Mouse (Mus musculus) forebrain, embryonic 16.5 days (tissue): Measurements from ENCODE around the gene Tmem221. TPM values are rescaled to one million over a fixed set of nuclear protein-coding genes. Genes with fewer than 3 reads are reported as not detected.

ENCODE experiments used
- ATAC-seq: fragments of 200-750 bp; cut with Nextera tagmentation; 2 replicates; pipeline ENCODE4 v1.8.0; 2017; ENCODE audit warnings: mild to moderate bottlenecking, moderate library complexity
- H3K27ac ChIP-seq: fragments of 300-500 bp; sonication (generic); 2 replicates; pipeline ENCODE4 v1.5.1; 2014; ENCODE audit warnings: low read length, control low read depth
- H3K27me3 ChIP-seq: fragments of 300-500 bp; sonication (generic); replicated peaks from 2 replicates; pipeline ENCODE4 v1.6.1; 2014; ENCODE audit warnings: low read length; ENCODE audit not compliant: control insufficient read depth, insufficient read depth
- H3K36me3 ChIP-seq: fragments of 300-500 bp; sonication (generic); 2 replicates; pipeline ENCODE4 v1.6.1; 2014; ENCODE audit not compliant: control insufficient read depth, insufficient read depth
- H3K4me1 ChIP-seq: fragments of 300-500 bp; sonication (generic); replicated peaks from 2 replicates; pipeline ENCODE4 v1.6.1; 2014; ENCODE audit warnings: low read length; ENCODE audit not compliant: control insufficient read depth, insufficient read depth
- H3K4me2 ChIP-seq: fragments of 300-500 bp; sonication (generic); 2 replicates; pipeline ENCODE4 v1.6.1; 2014; ENCODE audit warnings: mild to moderate bottlenecking, low read length, control low read depth
- H3K4me3 ChIP-seq: fragments of 300-500 bp; sonication (generic); replicated peaks from 2 replicates; pipeline ENCODE4 v1.5.1; 2014; ENCODE audit warnings: mild to moderate bottlenecking, low read length, control low read depth
- H3K9ac ChIP-seq: fragments of 300-500 bp; sonication (generic); replicated peaks from 2 replicates; pipeline ENCODE4 v1.6.1; 2014; ENCODE audit warnings: low read depth, low read length, control low read depth
- H3K9me3 ChIP-seq: fragments of 300-500 bp; sonication (generic); 2 replicates; pipeline ENCODE4 v1.6.1; 2016; ENCODE audit warnings: low read length; ENCODE audit not compliant: control insufficient read depth
- WGBS: fragments of 180-500 bp; shearing (Covaris S2); extraction: QIAGEN DNeasy Blood & Tissue Kit; methylation state at CpG from one replicate; pipeline ENCODE4 v1.1.7; 2014; 5-methylcytosine and 5-hydroxymethylcytosine counted together
- polyA plus RNA-seq: library from polyadenylated mRNA; unstranded; fragments of >200 nt; fragmentation: Nextera tagmentation; extraction: Ambion mirVana; gene quantifications from 2 replicates; pipeline ENCODE4 v1.2.1, GENCODE M21; 2015

Gene Tmem221
- polyA plus RNA-seq, 1 experiment from 2014 or later: 0.16 TPM

GRCm38 (mm10) chr8:71595862-71596261 is 37.2 kb upstream of the Tmem221 start:
- 8% methylated on average over 27 of the region's 27 CpGs for WGBS
- peak overlapping the region; percentile 39 for H3K4me2 ChIP-seq
- H3K9ac ChIP-seq: peak overlapping the region; percentile 27
- H3K27ac ChIP-seq: peak overlapping the region; percentile 12; the same call in 1 of the 2 replicates
- no peaks in the 10 kb centered on the region for H3K36me3 ChIP-seq
- H3K9me3 ChIP-seq: no peaks in the 10 kb centered on the region
- H3K4me3 ChIP-seq: peak overlapping the region; percentile 19
- peak; percentile 41 for ATAC-seq
- peaks cover 4% of the 10 kb centered on the region; the same call in 1 of the 2 replicates for H3K27me3 ChIP-seq
- peaks cover 25% of the 10 kb centered on the region for H3K4me1 ChIP-seq

GRCm38 (mm10) chr8:71594324-71594722 is 35.7 kb upstream of the Tmem221 start:
- Histone ChIP-seq H3K27me3 (no peaks in the 10 kb centered on the region), H3K4me1 (peaks cover 27% of the 10 kb centered on the region), H3K36me3 (no peaks in the 10 kb centered on the region), H3K9ac (no peak overlapping the region), H3K27ac (no peak overlapping the region), H3K9me3 (no peaks in the 10 kb centered on the region), H3K4me3 (no peak overlapping the region), H3K4me2 (no peak overlapping the region)
- WGBS: 85% methylated on average over 4 of the region's 4 CpGs
- ATAC-seq: no peak

DNA sequence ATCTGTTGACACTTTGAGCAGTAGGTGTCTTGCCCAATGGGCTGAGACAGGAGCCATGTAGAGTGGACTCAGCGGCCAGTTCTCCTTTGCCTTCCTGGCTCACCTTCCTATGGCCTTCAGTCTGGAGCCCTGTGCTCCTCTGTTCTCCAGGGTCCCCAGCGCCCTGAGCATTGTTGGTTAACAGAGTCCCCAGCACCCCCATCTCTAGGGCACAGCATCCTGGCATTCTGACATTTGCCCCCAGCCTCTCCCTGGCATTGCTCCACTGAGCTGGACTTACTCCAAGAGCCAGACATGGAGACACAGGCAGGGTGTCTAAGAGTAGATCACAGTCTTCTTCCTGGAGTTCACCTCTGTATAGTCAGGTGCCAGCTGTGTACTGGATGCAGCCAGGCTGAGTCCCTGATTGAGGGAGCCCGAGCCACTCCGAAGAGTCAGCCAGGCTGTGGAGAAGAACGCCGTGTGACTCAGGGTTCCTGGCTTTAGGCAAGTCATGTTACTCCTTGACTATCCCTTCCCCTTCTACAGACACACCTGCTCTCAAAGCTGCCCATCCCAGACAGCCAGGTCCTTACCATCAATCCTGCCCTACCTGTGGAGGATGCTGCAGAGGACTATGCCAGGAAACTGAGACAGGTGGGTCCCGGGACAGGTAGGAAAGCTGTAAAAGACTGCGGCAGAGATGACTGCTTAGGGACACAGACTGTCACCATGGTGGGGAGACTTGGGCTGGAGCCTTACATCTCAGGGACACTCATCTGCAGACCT is 35.1 kb upstream of the Tmem221 start:
- no peak overlapping the region for H3K27ac ChIP-seq
- 89% methylated on average over 8 of the region's 8 CpGs for WGBS
- H3K36me3 ChIP-seq: no peaks in the 10 kb centered on the region
- no peak overlapping the region for H3K9ac ChIP-seq
- peaks cover 27% of the 10 kb centered on the region for H3K4me1 ChIP-seq
- ATAC-seq: no peak
- no peaks in the 10 kb centered on the region for H3K27me3 ChIP-seq
- H3K4me2 ChIP-seq: no peak overlapping the region
- no peak overlapping the region for H3K4me3 ChIP-seq
- no peaks in the 10 kb centered on the region for H3K9me3 ChIP-seq

DNA sequence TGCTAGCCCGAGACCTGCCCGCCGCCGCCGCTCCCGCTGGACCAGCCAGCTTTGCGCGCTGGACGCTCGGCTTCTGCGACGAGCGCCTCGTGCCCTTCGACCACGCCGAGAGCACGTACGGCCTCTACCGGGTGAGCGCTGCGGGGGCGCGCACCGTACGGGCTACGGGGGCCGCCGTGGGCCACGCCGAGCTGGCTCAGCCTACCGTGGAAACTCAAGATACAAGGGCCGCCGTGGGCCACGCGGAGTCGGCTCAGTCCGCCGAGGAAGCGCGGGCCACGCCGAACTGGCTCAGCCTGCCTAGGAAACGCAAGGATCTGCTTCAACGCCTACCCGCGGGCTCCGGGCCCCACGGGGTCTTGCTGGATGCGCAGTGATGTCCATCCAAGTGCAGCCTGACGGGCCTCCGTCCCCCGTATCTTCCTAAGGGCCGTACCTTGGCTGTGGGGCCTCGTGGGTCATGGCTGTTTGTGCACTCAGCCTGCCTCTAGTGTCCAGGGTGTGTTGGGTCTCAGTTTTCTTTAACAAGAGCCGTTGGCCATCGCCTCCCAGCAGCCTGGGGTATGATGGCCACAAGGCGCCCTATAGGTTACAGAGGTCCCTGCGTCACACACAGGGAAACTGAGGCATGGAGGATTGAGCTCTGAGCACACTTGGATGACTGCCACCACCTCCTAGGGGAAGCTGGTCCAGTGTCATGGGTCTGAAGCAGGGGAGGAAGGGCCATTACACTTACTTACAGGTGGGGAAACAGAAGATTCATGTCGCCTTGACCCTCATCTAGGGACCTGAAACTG is 33.9 kb upstream of the Tmem221 start:
- H3K4me3 ChIP-seq: peak overlapping the region; percentile 83
- H3K27ac ChIP-seq: peak overlapping the region; percentile 95
- WGBS: 4% methylated on average over 60 of the region's 60 CpGs
- peak overlapping the region; percentile 91 for H3K9ac ChIP-seq
- no peaks in the 10 kb centered on the region for H3K9me3 ChIP-seq
- peak overlapping the region; percentile 93 for H3K4me2 ChIP-seq
- peak; percentile 72 for ATAC-seq
- H3K27me3 ChIP-seq: no peaks in the 10 kb centered on the region
- no peaks in the 10 kb centered on the region for H3K36me3 ChIP-seq
- H3K4me1 ChIP-seq: peaks cover 27% of the 10 kb centered on the region

- no peaks in the 10 kb centered on the region for H3K27me3 ChIP-seq
- H3K4me3 ChIP-seq: peak within 1 kb of the TSS; percentile 83
- no peaks in the 10 kb centered on the region for H3K9me3 ChIP-seq
- peak within 1 kb of the TSS; percentile 91 for H3K9ac ChIP-seq
- H3K4me1 ChIP-seq: peaks cover 27% of the 10 kb centered on the region
- ATAC-seq: peak; percentile 84
- H3K36me3 ChIP-seq: no peaks in the 10 kb centered on the region
- H3K4me2 ChIP-seq: peak within 1 kb of the TSS; percentile 93
- under 1% methylated on average over 71 of the region's 71 CpGs for WGBS
- H3K27ac ChIP-seq: peak within 1 kb of the TSS; percentile 95
Observed at GRCm38 (mm10) chr8:71591471-71592373, 33.1 kb upstream of the Tmem221 start, which contains the start of gene Pgls. TSS of gene Pgls (plus strand) at chr8:71592176.

DNA sequence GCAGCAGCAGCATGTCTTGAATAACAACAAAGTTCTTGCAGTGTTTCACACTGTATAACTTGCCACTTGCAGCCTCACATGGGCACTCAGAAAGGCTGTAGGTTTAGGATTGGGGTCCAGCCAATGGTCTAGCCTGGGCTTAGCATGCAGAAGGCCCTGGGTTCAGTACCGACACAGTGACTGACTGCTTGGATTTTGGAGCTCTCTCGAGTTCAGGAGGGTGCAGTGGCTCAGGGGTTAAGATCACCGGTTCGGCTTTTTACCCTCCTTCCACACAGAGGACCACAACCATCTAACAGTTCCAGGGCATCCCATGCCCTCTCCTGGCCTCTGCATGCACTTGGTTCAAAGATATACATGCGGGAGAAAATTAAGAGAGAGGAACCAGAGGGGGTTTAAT is 32.3 kb upstream of the Tmem221 start:
- 30% methylated on average over 5 of the region's 5 CpGs for WGBS
- H3K27me3 ChIP-seq: no peaks in the 10 kb centered on the region
- peak overlapping the region; percentile 91 for H3K9ac ChIP-seq
- H3K36me3 ChIP-seq: peaks cover 2% of the 10 kb centered on the region; the same call in 1 of the 2 replicates
- no peaks in the 10 kb centered on the region for H3K9me3 ChIP-seq
- H3K4me3 ChIP-seq: peak overlapping the region; percentile 83
- ATAC-seq: no peak
- H3K27ac ChIP-seq: peak overlapping the region; percentile 95
- H3K4me2 ChIP-seq: peak overlapping the region; percentile 93
- peaks cover 26% of the 10 kb centered on the region for H3K4me1 ChIP-seq

DNA sequence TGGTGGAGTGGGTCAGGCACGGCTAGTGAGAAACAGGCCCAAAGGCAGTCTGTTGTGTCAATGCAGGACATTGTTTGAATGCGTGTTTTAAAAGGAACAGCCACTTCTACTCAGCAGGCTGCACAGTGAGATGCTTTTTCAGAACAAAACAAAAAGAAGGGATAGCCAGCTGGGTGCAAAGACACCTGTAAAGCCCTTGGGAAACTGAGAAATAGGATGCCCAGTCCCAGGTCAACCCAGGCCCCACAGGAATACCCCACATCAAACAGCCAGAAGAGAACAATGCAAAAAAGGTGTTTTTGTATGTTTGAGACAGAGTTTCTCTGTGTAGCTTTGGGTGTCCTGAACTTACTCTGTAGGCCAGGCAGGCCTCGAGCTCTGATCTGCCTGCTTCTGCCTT is 30.1 kb upstream of the Tmem221 start:
- peaks cover 20% of the 10 kb centered on the region for H3K4me1 ChIP-seq
- no peak overlapping the region for H3K9ac ChIP-seq
- H3K4me3 ChIP-seq: no peak overlapping the region
- 65% methylated on average over 3 of the region's 3 CpGs for WGBS
- ATAC-seq: no peak
- no peaks in the 10 kb centered on the region for H3K9me3 ChIP-seq
- H3K27me3 ChIP-seq: no peaks in the 10 kb centered on the region
- no peak overlapping the region for H3K27ac ChIP-seq
- H3K36me3 ChIP-seq: peaks cover 7% of the 10 kb centered on the region
- no peak overlapping the region for H3K4me2 ChIP-seq

- no peak overlapping the region for H3K4me3 ChIP-seq
- H3K9me3 ChIP-seq: no peaks in the 10 kb centered on the region
- no peaks in the 10 kb centered on the region for H3K27me3 ChIP-seq
- peaks cover 9% of the 10 kb centered on the region for H3K4me1 ChIP-seq
- peak; percentile 31; the same call in 1 of the 2 replicates for ATAC-seq
- H3K36me3 ChIP-seq: peaks cover 7% of the 10 kb centered on the region
- no peak overlapping the region for H3K9ac ChIP-seq
- H3K4me2 ChIP-seq: no peak overlapping the region
- no peak overlapping the region for H3K27ac ChIP-seq
- 70% methylated on average over 2 of the region's 2 CpGs for WGBS
Observed at GRCm38 (mm10) chr8:71586891-71587290, 28.2 kb upstream of the Tmem221 start.
